Mouse (Mus musculus) erythroblast, embryonic 14.5 days (primary cell): Measurements from ENCODE around the gene Gna15.

ENCODE experiments used
- GATA1 ChIP-seq: IDR thresholded peaks from 2 replicates; pipeline ENCODE4 v1.6.1; 2012; ENCODE audit warnings: low read length, inconsistent platforms, mixed read lengths
- TAL1 ChIP-seq: IDR thresholded peaks from 3 replicates; pipeline ENCODE4 v1.6.1; 2012; ENCODE audit warnings: low read length, inconsistent platforms, mixed read lengths

DNA sequence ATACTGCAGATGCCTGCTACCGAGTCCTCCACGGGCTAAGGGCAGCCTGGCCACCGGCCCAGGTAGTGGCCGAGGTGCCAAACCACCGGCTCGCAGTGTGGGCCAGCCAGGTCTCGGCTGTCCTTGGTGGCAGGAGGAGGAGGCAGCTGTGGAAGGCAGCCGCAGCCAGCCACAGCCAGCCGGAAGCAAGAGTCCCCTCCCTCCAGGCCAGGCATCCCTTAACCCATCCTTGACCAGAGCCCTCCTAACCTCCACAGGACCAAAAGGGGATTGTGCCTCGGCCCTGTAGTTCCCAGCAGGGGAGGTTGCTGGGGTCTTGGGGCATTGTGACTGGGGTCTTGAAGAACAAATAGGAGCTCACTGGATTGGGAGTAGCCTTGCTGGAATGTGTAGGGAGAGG lies 40.2 kb upstream of the Gna15 start:
- TF ChIP-seq GATA1 (no peak), TAL1 (no peak)
